Mouse (Mus musculus): ENCODE measurements around the gene Btg1. TPM values are rescaled to one million over a fixed set of nuclear protein-coding genes. Genes with fewer than 3 reads are reported as not detected.

The Btg1 gene
- total RNA-seq, 2 experiments from 2014 or later = 13.2 to 15.5 TPM

GRCm38 (mm10) chr10:96609356-96610345 is 7.2 kb upstream of the Btg1 start:
- no peak for DNase-seq
- intact Hi-C loops (cut with DNase I) = no loop called here

GRCm38 (mm10) chr10:96616001-96616708 is 651 bp upstream of the Btg1 start:
- intact Hi-C loops (cut with DNase I) = loop anchor here (2.0 kb wide), 2 partner anchors 401 to 697 kb away; no protein-coding TSS in a partner anchor
- DNase-seq = no peak

- peak; percentile 30 to 45 for DNase-seq
- intact Hi-C loops (cut with DNase I) = loop anchor here (2.0 kb wide), 2 partner anchors 403 to 695 kb away; no protein-coding TSS in a partner anchor
Measured at GRCm38 (mm10) chr10:96617221-96617950, 580 bp downstream of the Btg1 start.

- DNase-seq = peak; percentile 56 to 67
- intact Hi-C loops (cut with DNase I) = loop anchor here (2.0 kb wide), 2 partner anchors 403 to 695 kb away; no protein-coding TSS in a partner anchor
Measured at GRCm38 (mm10) chr10:96617951-96618575, 1.3 kb downstream of the Btg1 start.

- DNase-seq = no peak
- intact Hi-C loops (cut with DNase I) = no loop called here
Measured at GRCm38 (mm10) chr10:96619951-96620889, 3.4 kb downstream of the Btg1 start.

- DNase-seq = no peak
- intact Hi-C loops (cut with DNase I) = no loop called here
Measured at GRCm38 (mm10) chr10:96620890-96621271, 4.1 kb downstream of the Btg1 start.

- intact Hi-C loops (cut with DNase I) = no loop called here
- DNase-seq = no peak
Measured at GRCm38 (mm10) chr10:96621361-96621945, 4.6 kb downstream of the Btg1 start.

GRCm38 (mm10) chr10:96621980-96622645 is 5.3 kb downstream of the Btg1 start:
- no peak for DNase-seq
- intact Hi-C loops (cut with DNase I) = no loop called here

GRCm38 (mm10) chr10:96622761-96623632 is 6.2 kb downstream of the Btg1 start:
- intact Hi-C loops (cut with DNase I) = no loop called here
- DNase-seq = no peak

GRCm38 (mm10) chr10:96623633-96624195 is 6.9 kb downstream of the Btg1 start:
- no peak for DNase-seq
- intact Hi-C loops (cut with DNase I) = no loop called here

GRCm38 (mm10) chr10:96624406-96624805 is 7.6 kb downstream of the Btg1 start:
- intact Hi-C loops (cut with DNase I) = no loop called here
- DNase-seq = no peak

GRCm38 (mm10) chr10:96625061-96625460 is 8.3 kb downstream of the Btg1 start:
- DNase-seq = no peak
- intact Hi-C loops (cut with DNase I) = no loop called here

GRCm38 (mm10) chr10:96625682-96626081 is 8.9 kb downstream of the Btg1 start:
- no peak for DNase-seq
- intact Hi-C loops (cut with DNase I) = no loop called here

- DNase-seq = no peak
- intact Hi-C loops (cut with DNase I) = no loop called here
Measured at GRCm38 (mm10) chr10:96626120-96626750, 9.4 kb downstream of the Btg1 start.

- no peak for DNase-seq
- intact Hi-C loops (cut with DNase I) = no loop called here
Measured at GRCm38 (mm10) chr10:96627332-96627731, 10.5 kb downstream of the Btg1 start.
